Comparison of ENCODE assay signal across 14 mouse cellular contexts in the genomic region with DNA sequence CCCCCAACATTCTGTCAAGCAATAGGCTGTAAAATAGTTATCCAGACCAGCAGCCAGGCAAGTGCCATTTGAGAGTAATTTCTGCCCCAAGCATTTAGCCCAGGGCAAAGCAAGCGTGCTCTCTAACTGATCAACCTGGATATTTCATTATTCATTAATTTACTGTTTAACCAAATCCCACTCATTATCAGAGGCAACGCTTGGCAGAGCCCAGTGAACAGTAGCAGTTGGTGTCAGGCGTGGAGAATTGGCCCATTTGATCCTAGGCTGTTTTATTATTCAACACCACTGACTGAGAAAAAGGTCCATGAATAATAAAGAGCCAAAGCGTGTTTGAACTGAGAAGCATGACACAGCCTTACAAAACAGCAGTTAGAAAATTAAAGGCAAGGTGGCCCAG. TPM values are rescaled to one million over a fixed set of nuclear protein-coding genes. Genes with fewer than 3 reads are reported as not detected.
DNase-seq lines count a peak whose midpoint lies in the region; ATAC-seq and TF ChIP-seq lines count a peak whose summit lies in the region.
"Had no signal": no experiment of that assay in that cellular context is flagged by ENCODE, and none has a peak within 500 bp of the region (broad histone marks: within the 10 kb centered on the region; RNA-seq: fewer than 3 reads in every experiment).

No protein-coding gene starts in this region.

- no peak for TF ChIP-seq CTCF in brain, embryonic 14.5 days (IDR thresholded peaks at IDR 0.05; ENCODE audit: borderline replicate concordance, extremely low read depth, insufficient read depth, insufficient read length)
- TF ChIP-seq CTCF in stomach, postnatal 0 days (IDR thresholded peaks at IDR 0.05; ENCODE audit: low read depth), result no peak

- no peak for TF ChIP-seq EP300 in stomach, postnatal 0 days (optimal IDR thresholded peaks at IDR 0.05)

- H3K9me3 ChIP-seq in forebrain, embryonic 16.5 days (ENCODE audit: control insufficient read depth, low read length), result no peaks in the 10 kb centered on the region
- H3K9me3 ChIP-seq in kidney, embryonic 14.5 days (ENCODE audit: control insufficient read depth, low read length), result no peaks in the 10 kb centered on the region
- H3K9me3 ChIP-seq in midbrain, embryonic 14.5 days (ENCODE audit: control insufficient read depth, low read length), result no peaks in the 10 kb centered on the region
- no peaks in the 10 kb centered on the region for H3K9me3 ChIP-seq in stomach, postnatal 0 days (ENCODE audit: control insufficient read depth, low read length)
- H3K9me3 ChIP-seq: limb, embryonic 15.5 days had no signal

- no peak for TF ChIP-seq POLR2A in brain, embryonic 14.5 days (IDR thresholded peaks at IDR 0.05; ENCODE audit: borderline replicate concordance, extremely low read depth, insufficient read depth, insufficient read length, poor library complexity, severe bottlenecking)

- no peak overlapping the region for H3K4me3 ChIP-seq in forebrain, embryonic 16.5 days (replicated peaks; ENCODE audit: low read length)
- no peak overlapping the region for H3K4me3 ChIP-seq in kidney, embryonic 14.5 days (ENCODE audit: low read length)
- H3K4me3 ChIP-seq in midbrain, embryonic 14.5 days (replicated peaks; ENCODE audit: low read depth, low read length), result no peak overlapping the region
- H3K4me3 ChIP-seq in stomach, postnatal 0 days (ENCODE audit: low read depth, low read length), result no peak overlapping the region
- H3K4me3 ChIP-seq: limb, embryonic 15.5 days had no signal

- H3K4me1 ChIP-seq in forebrain, embryonic 16.5 days (replicated peaks; ENCODE audit: control insufficient read depth, insufficient read depth, low read length), result peaks cover 6% of the 10 kb centered on the region; the same call in 1 of the 2 replicates
- 0 out of 2 replicates have a peak, but pooled peaks cover 4% of the 10 kb centered on the region for H3K4me1 ChIP-seq in kidney, embryonic 14.5 days (ENCODE audit: control insufficient read depth, insufficient read depth, low read length)
- H3K4me1 ChIP-seq in midbrain, embryonic 14.5 days (ENCODE audit: control insufficient read depth, insufficient read depth, low read length), result peaks cover 11% of the 10 kb centered on the region
- H3K4me1 ChIP-seq in stomach, postnatal 0 days (replicated peaks; ENCODE audit: control insufficient read depth, insufficient read depth), result no peaks in the 10 kb centered on the region

- 7% methylated on average over 4 of the region's 4 CpGs for WGBS in forebrain, embryonic 16.5 days
- 15% methylated on average over 4 of the region's 4 CpGs for WGBS in kidney, embryonic 14.5 days
- 2% methylated on average over 4 of the region's 4 CpGs for WGBS in midbrain, embryonic 14.5 days
- 49% methylated on average over 4 of the region's 4 CpGs for WGBS in stomach, postnatal 0 days

- H3K9ac ChIP-seq in forebrain, embryonic 16.5 days (replicated peaks; ENCODE audit: low read depth, low read length), result no peak overlapping the region
- H3K9ac ChIP-seq in kidney, embryonic 14.5 days (ENCODE audit: low read depth, low read length), result no peak overlapping the region
- no peak overlapping the region for H3K9ac ChIP-seq in midbrain, embryonic 14.5 days (replicated peaks; ENCODE audit: low read length)
- no peak overlapping the region for H3K9ac ChIP-seq in stomach, postnatal 0 days (ENCODE audit: low read length)
- H3K9ac ChIP-seq: limb, embryonic 15.5 days had no signal

- no peak overlapping the region for H3K4me2 ChIP-seq in forebrain, embryonic 16.5 days (ENCODE audit: low read length)
- no peak overlapping the region for H3K4me2 ChIP-seq in kidney, embryonic 14.5 days (replicated peaks; ENCODE audit: low read depth, low read length)
- H3K4me2 ChIP-seq in midbrain, embryonic 14.5 days (ENCODE audit: low read length), result no peak overlapping the region
- no peak overlapping the region for H3K4me2 ChIP-seq in stomach, postnatal 0 days (replicated peaks; ENCODE audit: low read depth)
- H3K4me2 ChIP-seq: limb, embryonic 15.5 days had no signal

- H3K27ac ChIP-seq in forebrain, embryonic 16.5 days (ENCODE audit: low read length), result no peak overlapping the region
- H3K27ac ChIP-seq in kidney, embryonic 14.5 days (ENCODE audit: low read depth, low read length), result no peak overlapping the region
- H3K27ac ChIP-seq in midbrain, embryonic 14.5 days (replicated peaks; ENCODE audit: low read depth, low read length), result no peak overlapping the region
- H3K27ac ChIP-seq in stomach, postnatal 0 days (replicated peaks), result no peak overlapping the region
- H3K27ac ChIP-seq: limb, embryonic 15.5 days had no signal

- peak; percentile 94 for DNase-seq in brain, embryonic 14.5 days (ENCODE audit: low read depth)
- DNase-seq in midbrain, embryonic 14.5 days, result peak; percentile 86
- DNase-seq in heart, postnatal 10 days, result no peak
- no peak for DNase-seq in stomach, postnatal 0 days (ENCODE audit: low spot score)
- DNase-seq in heart, adult 8-10 months (ENCODE audit: low spot score), result no peak
- DNase-seq: gastrocnemius, postnatal 10 days; thymus, postnatal 4 days had no signal

- ATAC-seq in forebrain, embryonic 16.5 days, result peak; percentile 94
- ATAC-seq in kidney, embryonic 14.5 days (ENCODE audit: low FRiP score, low TSS enrichment), result peak; percentile 82; the same call in 1 of the 2 replicates
- peak; percentile 90 for ATAC-seq in midbrain, embryonic 14.5 days (ENCODE audit: low FRiP score, low TSS enrichment)
- no peak for ATAC-seq in stomach, postnatal 0 days (ENCODE audit: low FRiP score, low TSS enrichment)
- ATAC-seq: CD4-positive, CD25-positive, alpha-beta regulatory T cell, adult 4 months; intestine, embryonic 16.5 days had no signal

- intact Hi-C loops in heart, postnatal 10 days (cut with DNase I), result no loop called here

- H3K36me3 ChIP-seq in forebrain, embryonic 16.5 days (ENCODE audit: control insufficient read depth, insufficient read depth), result no peaks in the 10 kb centered on the region
- no peaks in the 10 kb centered on the region for H3K36me3 ChIP-seq in kidney, embryonic 14.5 days (ENCODE audit: control insufficient read depth, insufficient read depth, low read length)
- H3K36me3 ChIP-seq in midbrain, embryonic 14.5 days (ENCODE audit: control insufficient read depth, insufficient read depth, low read length), result no peaks in the 10 kb centered on the region
- H3K36me3 ChIP-seq in stomach, postnatal 0 days (ENCODE audit: control insufficient read depth, insufficient read depth, low read length), result no peaks in the 10 kb centered on the region
- H3K36me3 ChIP-seq: limb, embryonic 15.5 days had no signal

- peaks cover 42% of the 10 kb centered on the region for H3K27me3 ChIP-seq in forebrain, embryonic 16.5 days (replicated peaks; ENCODE audit: control insufficient read depth, insufficient read depth, low read length)
- H3K27me3 ChIP-seq in kidney, embryonic 14.5 days (ENCODE audit: control insufficient read depth, insufficient read depth, low read length), result peaks cover 35% of the 10 kb centered on the region
- H3K27me3 ChIP-seq in midbrain, embryonic 14.5 days (ENCODE audit: control insufficient read depth, insufficient read depth, low read length), result peaks cover 57% of the 10 kb centered on the region
- H3K27me3 ChIP-seq in stomach, postnatal 0 days (ENCODE audit: control insufficient read depth, insufficient read depth, low read length), result peaks cover 3% of the 10 kb centered on the region; the same call in 1 of the 2 replicates

RNA-seq across cellular contexts. Expression of a gene that starts 36.3 kb away (rescaled TPM):
- 71.9 and 125 TPM in 2 replicates for polyA plus RNA-seq in brain, embryonic 14.5 days (2012; rRNA removed)
- 2.4 and 3.0 TPM in 2 replicates for polyA plus RNA-seq in forebrain, embryonic 16.5 days (2015; fragmentation: Nextera tagmentation; extraction: Ambion mirVana)
- polyA plus RNA-seq in kidney, embryonic 14.5 days (2014; fragmentation: Nextera tagmentation; extraction: Ambion mirVana), result 41.1 and 41.8 TPM in 2 replicates
- 239 and 249 TPM in 2 replicates for polyA plus RNA-seq in midbrain, embryonic 14.5 days (2014; fragmentation: Nextera tagmentation; extraction: Ambion mirVana)
- total RNA-seq in heart, postnatal 10 days (2021), result not detected
- polyA plus RNA-seq in stomach, postnatal 0 days (2015; fragmentation: Nextera tagmentation; extraction: Ambion mirVana), result 0.12 TPM in 1 of 2 replicates, not detected in the other
- total RNA-seq in heart, adult 8-10 months (2022), result under 1 TPM in 1 of 4 experiments, not detected in 3; 0.03 TPM
- total RNA-seq: common myeloid progenitor, adult 5-6 weeks; monocyte, adult 5-6 weeks had no signal

Comparison
In these comparisons a context has a peak if more than half of its experiments do, and no peak if none do; other contexts are left out.
1. DNase-seq: peak in brain, embryonic 14.5 days (single experiment) and midbrain, embryonic 14.5 days (single experiment); none in heart, postnatal 10 days (0 of 2), stomach, postnatal 0 days (single experiment) and heart, adult 8-10 months (single experiment).
2. RNA of a gene that starts 36.3 kb away (polyA plus RNA-seq): 239 to 249 TPM in midbrain, embryonic 14.5 days, 71.9 to 125 TPM in brain, embryonic 14.5 days and 41.1 to 41.8 TPM in kidney, embryonic 14.5 days; 2.4 to 3.0 TPM in forebrain, embryonic 16.5 days and 0.12 TPM in stomach, postnatal 0 days; every median in the first group is over 10 times any median in the second.